Mouse (Mus musculus) stomach, postnatal 0 days (tissue): ENCODE measurements around the gene Tardbp. TPM values are rescaled to one million over a fixed set of nuclear protein-coding genes. Genes with fewer than 3 reads are reported as not detected.

Source experiments
- ATAC-seq: fragments of 200-750 bp; cut with Nextera tagmentation; 2 replicates; pipeline ENCODE4 v1.8.0; 2017; ENCODE audit not compliant: low FRiP score, low TSS enrichment
- DNase-seq: peaks from one replicate; pipeline ENCODE4 v3.0.0-alpha.2; 2016; ENCODE audit warnings: low spot score
- H3K27ac ChIP-seq: fragments of 300-500 bp; sonication (generic); replicated peaks from 2 replicates; pipeline ENCODE4 v1.5.1; 2014; ENCODE audit warnings: mild to moderate bottlenecking, control low read depth
- H3K27me3 ChIP-seq: fragments of 300-500 bp; sonication (generic); 2 replicates; pipeline ENCODE4 v1.6.1; 2014; ENCODE audit warnings: low read length; ENCODE audit not compliant: control insufficient read depth, insufficient read depth
- H3K36me3 ChIP-seq: fragments of 300-500 bp; sonication (generic); 2 replicates; pipeline ENCODE4 v1.6.1; 2014; ENCODE audit warnings: low read length, mixed read lengths; ENCODE audit not compliant: control insufficient read depth, insufficient read depth
- H3K4me1 ChIP-seq: fragments of 300-500 bp; sonication (generic); replicated peaks from 2 replicates; pipeline ENCODE4 v1.6.1; 2014; ENCODE audit warnings: antibody characterized with exemption; ENCODE audit not compliant: control insufficient read depth, insufficient read depth
- H3K4me2 ChIP-seq: fragments of 300-500 bp; sonication (generic); replicated peaks from 2 replicates; pipeline ENCODE4 v1.6.1; 2014; ENCODE audit warnings: low read depth, mild to moderate bottlenecking, control low read depth, moderate library complexity
- H3K4me3 ChIP-seq: fragments of 300-500 bp; sonication (generic); 2 replicates; pipeline ENCODE4 v1.5.1; 2014; ENCODE audit warnings: low read depth, low read length, control low read depth
- H3K9ac ChIP-seq: fragments of 300-500 bp; sonication (generic); 2 replicates; pipeline ENCODE4 v1.6.1; 2014; ENCODE audit warnings: mild to moderate bottlenecking, low read length, control low read depth, mixed read lengths
- H3K9me3 ChIP-seq: fragments of 300-500 bp; sonication (generic); 2 replicates; pipeline ENCODE4 v1.6.1; 2016; ENCODE audit warnings: low read length; ENCODE audit not compliant: control insufficient read depth
- CTCF ChIP-seq: IDR thresholded peaks from 2 replicates; pipeline ENCODE4 v1.5.1; 2016; ENCODE audit warnings: antibody characterized with exemption, low read depth, mild to moderate bottlenecking, moderate library complexity
- EP300 ChIP-seq: optimal IDR thresholded peaks from 2 replicates; pipeline ENCODE3; 2016; ENCODE audit warnings: antibody characterized with exemption
- WGBS: fragments of 180-500 bp; shearing (Covaris S2); extraction: QIAGEN DNeasy Blood & Tissue Kit; methylation state at CpG from one replicate; pipeline ENCODE4 v1.1.7; 2014; 5-methylcytosine and 5-hydroxymethylcytosine counted together
- polyA plus RNA-seq: library from polyadenylated mRNA; unstranded; fragments of >200 nt; fragmentation: Nextera tagmentation; extraction: Ambion mirVana; gene quantifications from 2 replicates; pipeline ENCODE4 v1.2.1, GENCODE M21; 2015

The Tardbp gene
- polyA plus RNA-seq, 1 experiment from 2014 or later: 106 TPM

DNA sequence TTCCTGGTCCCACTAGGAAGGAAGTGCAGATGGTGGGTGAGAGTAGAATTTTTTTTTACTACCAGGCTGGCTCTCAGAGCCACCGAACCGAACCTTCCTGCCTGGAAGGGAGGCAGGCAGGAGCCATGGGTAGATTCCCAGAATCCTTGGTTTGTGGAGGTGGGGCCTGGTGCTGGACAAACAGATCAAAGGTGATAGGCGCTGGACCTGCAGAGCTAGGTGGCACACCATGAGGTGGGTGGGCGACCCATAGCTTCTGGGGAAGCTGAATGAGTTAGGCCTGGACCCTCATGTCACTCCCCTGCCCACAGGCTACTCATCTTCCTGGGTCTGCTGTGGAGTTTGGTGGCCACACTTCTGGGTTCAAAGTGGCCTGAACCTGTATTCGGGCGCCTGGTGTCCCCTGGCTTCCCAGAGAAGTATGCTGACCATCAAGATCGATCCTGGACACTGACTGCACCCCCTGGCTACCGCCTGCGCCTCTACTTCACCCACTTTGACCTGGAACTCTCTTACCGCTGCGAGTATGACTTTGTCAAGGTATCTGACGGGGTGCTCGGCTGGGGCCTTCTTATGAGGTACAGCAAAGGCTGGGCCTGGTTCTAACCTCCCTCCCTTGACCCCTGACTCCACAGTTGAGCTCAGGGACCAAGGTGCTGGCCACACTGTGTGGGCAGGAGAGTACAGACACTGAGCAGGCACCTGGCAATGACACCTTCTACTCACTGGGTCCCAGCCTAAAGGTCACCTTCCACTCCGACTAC lies 24.3 kb downstream of the Tardbp start, which contains the start of gene Masp2:
Gene Masp2, plus strand, starts transcription at position 198 of the 764 bp plus-strand sequence.
- ATAC-seq: no peak

DNA sequence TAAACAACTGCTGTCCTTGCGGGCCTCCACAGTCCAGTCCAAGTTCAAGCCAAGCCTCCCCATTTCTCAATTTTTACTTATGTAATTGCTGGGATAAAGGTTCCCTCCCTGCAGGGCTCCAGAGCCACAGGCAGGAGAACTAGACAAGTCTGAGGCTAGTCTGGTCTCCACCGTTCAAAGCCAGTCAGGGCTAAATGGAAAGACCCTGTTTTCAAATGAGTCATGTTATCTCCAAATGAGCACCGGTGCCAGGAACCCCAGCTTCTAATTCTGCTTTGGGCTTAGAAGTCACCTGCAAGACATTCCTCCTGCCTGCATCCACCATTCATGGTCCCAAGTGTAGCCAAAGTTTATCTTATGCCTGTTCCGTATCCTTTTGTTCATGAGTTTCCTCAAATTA lies 24.9 kb downstream of the Tardbp start:
- H3K9ac ChIP-seq: no peak overlapping the region
- no peaks in the 10 kb centered on the region for H3K27me3 ChIP-seq
- H3K4me1 ChIP-seq: no peaks in the 10 kb centered on the region
- no peaks in the 10 kb centered on the region; the same call in 1 of the 2 replicates for H3K36me3 ChIP-seq
- no peak for ATAC-seq
- no peak overlapping the region for H3K4me2 ChIP-seq
- no peak for DNase-seq
- H3K27ac ChIP-seq: no peak overlapping the region
- H3K9me3 ChIP-seq: no peaks in the 10 kb centered on the region
- WGBS: 75% methylated on average over 4 of the region's 4 CpGs
- no peak overlapping the region for H3K4me3 ChIP-seq
- TF ChIP-seq CTCF (no peak), EP300 (no peak)

More for the DNA sequence above, 24.3 kb downstream of the Tardbp start, which contains the start of gene Masp2:
- no peak for TF ChIP-seq CTCF
- no peak for TF ChIP-seq EP300
- 82% methylated on average over 14 of the region's 14 CpGs for WGBS
- Histone ChIP-seq H3K4me1 (no peaks in the 10 kb centered on the region), H3K4me3 (no peak within 1 kb of the TSS), H3K4me2 (no peak within 1 kb of the TSS), H3K27me3 (no peaks in the 10 kb centered on the region), H3K9ac (no peak within 1 kb of the TSS), H3K9me3 (no peaks in the 10 kb centered on the region), H3K27ac (no peak within 1 kb of the TSS), H3K36me3 (no peaks in the 10 kb centered on the region)
- no peak for DNase-seq

DNA sequence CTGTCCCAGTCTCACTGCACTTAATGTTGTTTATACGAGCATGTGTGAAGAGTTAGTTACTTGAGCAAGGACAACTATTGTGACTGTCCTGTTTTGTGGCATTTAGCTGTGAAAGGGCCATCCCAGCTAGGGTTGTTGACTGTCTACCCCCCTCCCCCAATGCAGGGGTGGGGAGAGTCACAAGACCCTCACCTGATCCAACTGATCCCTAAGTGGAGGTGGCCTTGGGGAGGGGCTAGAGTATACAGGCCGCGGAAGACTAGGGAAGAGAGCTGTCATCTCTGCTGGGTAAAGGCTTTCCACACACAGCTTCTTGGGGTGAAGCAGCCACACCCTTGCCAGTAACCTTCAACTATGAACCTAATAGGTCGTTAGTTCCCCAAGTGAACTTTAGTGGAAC lies 26.5 kb downstream of the Tardbp start:
- ATAC-seq (no peak), DNase-seq (no peak)
- TF ChIP-seq EP300 (no peak), CTCF (no peak)
- no peaks in the 10 kb centered on the region for H3K4me1 ChIP-seq
- H3K9ac ChIP-seq: no peak overlapping the region
- no peak overlapping the region for H3K4me3 ChIP-seq
- WGBS: 82% methylated on average over 4 of the region's 4 CpGs
- no peak overlapping the region for H3K27ac ChIP-seq
- peaks cover 6% of the 10 kb centered on the region; the same call in 1 of the 2 replicates for H3K36me3 ChIP-seq
- H3K9me3 ChIP-seq: no peaks in the 10 kb centered on the region
- no peak overlapping the region for H3K4me2 ChIP-seq
- no peaks in the 10 kb centered on the region for H3K27me3 ChIP-seq

DNA sequence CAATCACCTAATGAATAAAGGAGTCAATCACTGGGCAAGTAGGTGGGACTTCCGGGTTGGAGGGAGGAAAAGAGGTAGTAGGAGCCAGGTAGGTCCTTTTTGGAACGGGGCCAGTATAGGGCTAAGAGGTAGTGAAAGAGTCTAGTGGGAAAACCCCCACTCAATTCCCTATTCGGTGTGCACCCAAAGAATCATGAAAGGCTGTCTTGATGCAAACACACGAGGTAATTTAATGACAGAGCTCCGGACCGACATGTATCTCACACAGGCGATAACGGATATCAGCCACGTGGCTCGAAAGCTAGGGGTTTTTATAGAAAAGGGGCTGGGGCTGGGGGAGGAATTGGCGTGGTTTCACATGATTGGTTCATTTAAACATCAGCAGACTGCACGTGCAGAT lies 28.0 kb downstream of the Tardbp start:
- Histone ChIP-seq H3K9ac (no peak overlapping the region), H3K4me2 (no peak overlapping the region), H3K36me3 (peaks cover 16% of the 10 kb centered on the region), H3K27ac (no peak overlapping the region), H3K4me1 (no peaks in the 10 kb centered on the region), H3K27me3 (no peaks in the 10 kb centered on the region), H3K9me3 (no peaks in the 10 kb centered on the region), H3K4me3 (no peak overlapping the region)
- TF ChIP-seq CTCF (no peak), EP300 (no peak)
- ATAC-seq: no peak
- 94% methylated on average over 12 of the region's 12 CpGs for WGBS
- DNase-seq: no peak

DNA sequence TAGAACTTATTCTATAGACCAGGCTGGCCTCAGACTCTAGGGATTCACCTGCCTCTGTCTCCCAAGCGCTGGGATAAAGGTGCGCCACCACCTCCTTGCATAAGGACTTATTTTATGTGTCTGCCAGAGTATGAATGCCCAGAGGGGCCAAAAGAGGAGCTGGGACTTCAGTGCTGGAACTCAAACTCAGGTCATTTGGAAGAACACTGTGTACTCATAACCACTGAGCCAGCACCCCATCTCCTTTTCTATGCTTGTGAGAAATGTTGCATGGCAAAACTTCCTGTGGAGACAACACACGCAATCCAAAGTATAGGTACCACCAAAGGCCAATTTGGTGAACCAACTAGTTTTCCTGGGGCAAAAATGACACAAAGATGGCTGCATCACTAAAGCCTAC lies 30.1 kb downstream of the Tardbp start:
- no peak overlapping the region for H3K4me2 ChIP-seq
- 0 out of 2 replicates have a peak, but pooled peaks cover 4% of the 10 kb centered on the region for H3K4me1 ChIP-seq
- H3K9ac ChIP-seq: no peak overlapping the region
- no peak overlapping the region for H3K4me3 ChIP-seq
- WGBS: 99% methylated on average over 3 of the region's 3 CpGs
- TF ChIP-seq CTCF (no peak), EP300 (no peak)
- H3K27ac ChIP-seq: no peak overlapping the region
- no peaks in the 10 kb centered on the region for H3K27me3 ChIP-seq
- DNase-seq (no peak), ATAC-seq (no peak)
- peaks cover 22% of the 10 kb centered on the region for H3K36me3 ChIP-seq
- no peaks in the 10 kb centered on the region for H3K9me3 ChIP-seq

DNA sequence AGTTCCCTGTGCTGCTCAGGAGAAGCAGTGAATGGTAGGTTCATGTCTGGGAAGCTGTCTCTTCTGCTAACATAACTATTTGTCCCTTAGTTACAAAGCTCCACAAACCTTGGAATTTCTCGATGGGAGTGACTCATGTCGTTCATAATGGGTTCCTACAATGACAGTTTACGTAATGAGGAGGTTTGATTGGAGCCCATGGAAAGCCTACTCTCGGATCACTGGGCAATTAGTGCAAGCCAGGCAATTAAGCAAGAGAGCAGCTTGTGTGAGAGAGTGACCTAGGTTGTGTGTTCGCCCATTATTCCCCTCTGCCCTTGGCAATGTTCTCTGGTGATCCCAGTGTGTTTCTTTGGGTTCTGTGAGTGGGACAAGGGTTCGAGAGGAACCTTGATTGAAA lies 30.9 kb downstream of the Tardbp start:
- H3K4me3 ChIP-seq: no peak overlapping the region
- H3K4me2 ChIP-seq: no peak overlapping the region
- ATAC-seq (no peak), DNase-seq (no peak)
- H3K27me3 ChIP-seq: no peaks in the 10 kb centered on the region
- no peak overlapping the region for H3K27ac ChIP-seq
- H3K4me1 ChIP-seq: 0 out of 2 replicates have a peak, but pooled peaks cover 4% of the 10 kb centered on the region
- no peaks in the 10 kb centered on the region for H3K9me3 ChIP-seq
- WGBS: 75% methylated on average over 6 of the region's 6 CpGs
- no peak for TF ChIP-seq EP300
- TF ChIP-seq CTCF: no peak
- H3K36me3 ChIP-seq: peaks cover 22% of the 10 kb centered on the region
- H3K9ac ChIP-seq: no peak overlapping the region
